Mouse (Mus musculus) neural tube, embryonic 11.5 days (tissue): ENCODE data around the gene Strn4. TPM values are rescaled to one million over a fixed set of nuclear protein-coding genes. Genes with fewer than 3 reads are reported as not detected.

Experiments
- ATAC-seq: fragments of 200-750 bp; cut with Nextera tagmentation; 2 replicates; pipeline ENCODE4 v1.8.0; 2017; ENCODE audit warnings: moderate number of reproducible peaks, mild to moderate bottlenecking, moderate TSS enrichment, moderate library complexity; ENCODE audit not compliant: insufficient read depth, low FRiP score, low TSS enrichment
- DNase-seq: peaks from one replicate; pipeline ENCODE4 v3.0.0-alpha.2; 2015; ENCODE audit warnings: low spot score
- H3K27ac ChIP-seq: fragments of 300-500 bp; sonication (generic); 2 replicates; pipeline ENCODE4 v1.5.1; 2014; ENCODE audit warnings: low read depth, mild to moderate bottlenecking, low read length
- H3K27me3 ChIP-seq: fragments of 300-500 bp; sonication (generic); 2 replicates; pipeline ENCODE4 v1.6.1; 2014; ENCODE audit warnings: mild to moderate bottlenecking, low read length, mixed read lengths; ENCODE audit not compliant: control insufficient read depth, insufficient read depth
- H3K36me3 ChIP-seq: fragments of 300-500 bp; sonication (generic); 2 replicates; pipeline ENCODE4 v1.6.1; 2014; ENCODE audit warnings: mild to moderate bottlenecking, low read length, moderate library complexity, mixed read lengths; ENCODE audit not compliant: control insufficient read depth, insufficient read depth
- H3K4me1 ChIP-seq: fragments of 300-500 bp; sonication (generic); 2 replicates; pipeline ENCODE4 v1.6.1; 2014; ENCODE audit warnings: low read length, mixed read lengths; ENCODE audit not compliant: control insufficient read depth, insufficient read depth
- H3K4me2 ChIP-seq: fragments of 300-500 bp; sonication (generic); 2 replicates; pipeline ENCODE4 v1.6.1; 2014; ENCODE audit warnings: low read depth, mild to moderate bottlenecking, moderate library complexity
- H3K4me3 ChIP-seq: fragments of 300-500 bp; sonication (generic); 2 replicates; pipeline ENCODE4 v1.5.1; 2014; ENCODE audit warnings: low read depth, low read length
- H3K9ac ChIP-seq: fragments of 300-500 bp; sonication (generic); 2 replicates; pipeline ENCODE4 v1.6.1; 2014; ENCODE audit warnings: mild to moderate bottlenecking, low read length
- H3K9me3 ChIP-seq: fragments of 300-500 bp; sonication (generic); 2 replicates; pipeline ENCODE4 v1.6.1; 2016; ENCODE audit warnings: low read length; ENCODE audit not compliant: control insufficient read depth
- WGBS: fragments of 180-500 bp; shearing (Covaris S2); extraction: QIAGEN DNeasy Blood & Tissue Kit; methylation state at CpG from one replicate; pipeline ENCODE4 v1.1.7; 2014; 5-methylcytosine and 5-hydroxymethylcytosine counted together
- polyA plus RNA-seq: library from polyadenylated mRNA; unstranded; fragments of >200 nt; fragmentation: Nextera tagmentation; extraction: Ambion mirVana; gene quantifications from 2 replicates; pipeline ENCODE4 v1.2.1, GENCODE M21; 2014

Gene Strn4
- polyA plus RNA-seq, 1 experiment from 2014 or later, result 140 TPM

GRCm38 (mm10) chr7:16874190-16874589 is 58.5 kb downstream of the Strn4 start:
- H3K27me3 ChIP-seq, result no peaks in the 10 kb centered on the region
- no peaks in the 10 kb centered on the region for H3K9me3 ChIP-seq
- DNase-seq (peak; percentile 73), ATAC-seq (no peak)
- H3K4me3 ChIP-seq, result peak overlapping the region; percentile 2; the same call in 1 of the 2 replicates
- 5% methylated on average over 17 of the region's 17 CpGs for WGBS
- no peaks in the 10 kb centered on the region for H3K36me3 ChIP-seq
- H3K9ac ChIP-seq, result no peak overlapping the region
- peaks cover 5% of the 10 kb centered on the region for H3K4me1 ChIP-seq
- peak overlapping the region; percentile 28; the same call in 1 of the 2 replicates for H3K27ac ChIP-seq
- peak overlapping the region; percentile 21 for H3K4me2 ChIP-seq

- ATAC-seq (peak; percentile 95), DNase-seq (peak; percentile 100)
- Histone ChIP-seq H3K36me3 (no peaks in the 10 kb centered on the region), H3K4me2 (peak overlapping the region; percentile 85), H3K27me3 (no peaks in the 10 kb centered on the region), H3K4me1 (peaks cover 5% of the 10 kb centered on the region), H3K27ac (peak overlapping the region; percentile 28; the same call in 1 of the 2 replicates), H3K9me3 (no peaks in the 10 kb centered on the region), H3K4me3 (peak overlapping the region; percentile 74), H3K9ac (peak overlapping the region; percentile 78; the same call in 1 of the 2 replicates)
- WGBS, result under 1% methylated on average over 30 of the region's 33 CpGs
These were observed 59.1 kb downstream of the Strn4 start for GRCm38 (mm10) chr7:16874756-16875309.

- H3K27ac ChIP-seq, result peak within 1 kb of the TSS; percentile 74
- H3K4me1 ChIP-seq, result peaks cover 6% of the 10 kb centered on the region
- ATAC-seq (no peak), DNase-seq (no peak)
- H3K9me3 ChIP-seq, result no peaks in the 10 kb centered on the region
- peak within 1 kb of the TSS; percentile 85 for H3K4me2 ChIP-seq
- H3K4me3 ChIP-seq, result peak within 1 kb of the TSS; percentile 74
- no peaks in the 10 kb centered on the region for H3K36me3 ChIP-seq
- no peaks in the 10 kb centered on the region for H3K27me3 ChIP-seq
- 0% methylated on average over 1 of the region's 1 CpGs for WGBS
- peak within 1 kb of the TSS; percentile 78 for H3K9ac ChIP-seq
These were observed 59.4 kb downstream of the Strn4 start, which contains the start of gene Dact3 for GRCm38 (mm10) chr7:16875310-16875325. Dact3 (plus strand) TSS chr7:16875317.

- H3K9ac ChIP-seq, result peak overlapping the region; percentile 78
- DNase-seq (no peak), ATAC-seq (peak; percentile 28)
- H3K9me3 ChIP-seq, result no peaks in the 10 kb centered on the region
- H3K27me3 ChIP-seq, result no peaks in the 10 kb centered on the region
- H3K36me3 ChIP-seq, result no peaks in the 10 kb centered on the region
- peaks cover 9% of the 10 kb centered on the region for H3K4me1 ChIP-seq
- WGBS, result 2% methylated on average over 25 of the region's 42 CpGs
- H3K4me2 ChIP-seq, result peak overlapping the region; percentile 85
- H3K4me3 ChIP-seq, result peak overlapping the region; percentile 74
- H3K27ac ChIP-seq, result peak overlapping the region; percentile 74
These were observed 59.6 kb downstream of the Strn4 start for GRCm38 (mm10) chr7:16875326-16875725.

GRCm38 (mm10) chr7:16876006-16876405 is 60.3 kb downstream of the Strn4 start:
- peak overlapping the region; percentile 74 for H3K4me3 ChIP-seq
- WGBS, result 9% methylated on average over 11 of the region's 11 CpGs
- DNase-seq (no peak), ATAC-seq (no peak)
- peak overlapping the region; percentile 78; the same call in 1 of the 2 replicates for H3K9ac ChIP-seq
- H3K9me3 ChIP-seq, result no peaks in the 10 kb centered on the region
- H3K36me3 ChIP-seq, result no peaks in the 10 kb centered on the region
- peak overlapping the region; percentile 85 for H3K4me2 ChIP-seq
- peak overlapping the region; percentile 24; the same call in 1 of the 2 replicates for H3K27ac ChIP-seq
- peaks cover 15% of the 10 kb centered on the region for H3K4me1 ChIP-seq
- H3K27me3 ChIP-seq, result no peaks in the 10 kb centered on the region

GRCm38 (mm10) chr7:16876608-16877007 is 60.9 kb downstream of the Strn4 start:
- peak overlapping the region; percentile 74 for H3K4me3 ChIP-seq
- peak overlapping the region; percentile 85 for H3K4me2 ChIP-seq
- no peak overlapping the region for H3K27ac ChIP-seq
- no peaks in the 10 kb centered on the region for H3K36me3 ChIP-seq
- H3K9me3 ChIP-seq, result no peaks in the 10 kb centered on the region
- no peak for ATAC-seq
- peak; percentile 81 for DNase-seq
- H3K9ac ChIP-seq, result peak overlapping the region; percentile 19
- peaks cover 15% of the 10 kb centered on the region for H3K4me1 ChIP-seq
- no peaks in the 10 kb centered on the region for H3K27me3 ChIP-seq
- 2% methylated on average over 13 of the region's 13 CpGs for WGBS

GRCm38 (mm10) chr7:16877717-16878116 is 62.0 kb downstream of the Strn4 start:
- H3K27me3 ChIP-seq, result no peaks in the 10 kb centered on the region
- no peak for DNase-seq
- H3K4me1 ChIP-seq, result peaks cover 15% of the 10 kb centered on the region
- H3K9me3 ChIP-seq, result no peaks in the 10 kb centered on the region
- ATAC-seq, result no peak
- H3K9ac ChIP-seq, result no peak overlapping the region
- WGBS, result 85% methylated on average over 3 of the region's 3 CpGs
- no peak overlapping the region for H3K27ac ChIP-seq
- H3K36me3 ChIP-seq, result no peaks in the 10 kb centered on the region
- no peak overlapping the region for H3K4me2 ChIP-seq
- H3K4me3 ChIP-seq, result no peak overlapping the region

- Histone ChIP-seq H3K9me3 (no peaks in the 10 kb centered on the region), H3K4me1 (peaks cover 15% of the 10 kb centered on the region), H3K4me2 (peak overlapping the region; percentile 18; the same call in 1 of the 2 replicates), H3K36me3 (peaks cover 9% of the 10 kb centered on the region), H3K27ac (peak overlapping the region; percentile 96), H3K4me3 (no peak overlapping the region), H3K9ac (peak overlapping the region; percentile 38), H3K27me3 (peaks cover 13% of the 10 kb centered on the region)
- DNase-seq, result peak; percentile 88
- peak; percentile 52 for ATAC-seq
- WGBS, result 11% methylated on average over 9 of the region's 9 CpGs
These were observed 64.3 kb downstream of the Strn4 start for GRCm38 (mm10) chr7:16879796-16880547.

GRCm38 (mm10) chr7:16880615-16881014 is 64.9 kb downstream of the Strn4 start:
- Histone ChIP-seq H3K4me3 (no peak overlapping the region), H3K9me3 (no peaks in the 10 kb centered on the region), H3K36me3 (peaks cover 15% of the 10 kb centered on the region), H3K27ac (peak overlapping the region; percentile 96), H3K4me2 (peak overlapping the region; percentile 18; the same call in 1 of the 2 replicates), H3K27me3 (peaks cover 19% of the 10 kb centered on the region), H3K9ac (peak overlapping the region; percentile 38), H3K4me1 (peaks cover 15% of the 10 kb centered on the region)
- 4% methylated on average over 5 of the region's 5 CpGs for WGBS
- DNase-seq, result no peak
- ATAC-seq, result no peak
